Mouse (Mus musculus) limb, embryonic 13.5 days (tissue): Measurements from ENCODE around the gene Frmd5. TPM values are rescaled to one million over a fixed set of nuclear protein-coding genes. Genes with fewer than 3 reads are reported as not detected.

Experiments used
- ATAC-seq: fragments of 200-750 bp; cut with Nextera tagmentation; 2 replicates; pipeline ENCODE4 v1.8.0; 2017; ENCODE audit warnings: low read depth, moderate number of reproducible peaks, moderate TSS enrichment; ENCODE audit not compliant: low FRiP score
- H3K27ac ChIP-seq: fragments of 300-500 bp; sonication (generic); 2 replicates; pipeline ENCODE4 v1.5.1; 2015; ENCODE audit warnings: inconsistent platforms, mild to moderate bottlenecking, moderate library complexity
- H3K27me3 ChIP-seq: fragments of 300-500 bp; sonication (generic); 2 replicates; pipeline ENCODE4 v1.6.1; 2015; ENCODE audit warnings: mild to moderate bottlenecking, inconsistent platforms
- H3K36me3 ChIP-seq: fragments of 300-500 bp; sonication (generic); 2 replicates; pipeline ENCODE4 v1.6.1; 2015; ENCODE audit warnings: inconsistent platforms, mild to moderate bottlenecking, moderate library complexity
- H3K4me1 ChIP-seq: fragments of 300-500 bp; sonication (generic); 2 replicates; pipeline ENCODE4 v1.6.1; 2015; ENCODE audit warnings: inconsistent platforms
- H3K4me2 ChIP-seq: fragments of 300-500 bp; sonication (generic); replicated peaks from 2 replicates; pipeline ENCODE4 v1.6.1; 2015; ENCODE audit warnings: inconsistent platforms, mild to moderate bottlenecking, moderate library complexity
- H3K4me3 ChIP-seq: fragments of 300-500 bp; sonication (generic); 2 replicates; pipeline ENCODE4 v1.5.1; 2015; ENCODE audit warnings: moderate library complexity, mild to moderate bottlenecking, inconsistent platforms
- H3K9ac ChIP-seq: fragments of 300-500 bp; sonication (generic); 2 replicates; pipeline ENCODE4 v1.6.1; 2015; ENCODE audit warnings: mild to moderate bottlenecking, inconsistent platforms
- H3K9me3 ChIP-seq: fragments of 300-500 bp; sonication (generic); 2 replicates; pipeline ENCODE4 v1.6.1; 2016; ENCODE audit warnings: inconsistent platforms
- WGBS: fragments of 180-500 bp; shearing (Covaris S2); methylation state at CpG from one replicate; pipeline ENCODE4 v1.1.7; 2015; 5-methylcytosine and 5-hydroxymethylcytosine counted together
- polyA plus RNA-seq: library from polyadenylated mRNA; unstranded; fragments of >200 nt; fragmentation: Nextera tagmentation; extraction: Ambion mirVana; gene quantifications from 2 replicates; pipeline ENCODE4 v1.2.1, GENCODE M21; 2015

The Frmd5 gene
- polyA plus RNA-seq, 1 experiment from 2014 or later, result 2.0 TPM

DNA sequence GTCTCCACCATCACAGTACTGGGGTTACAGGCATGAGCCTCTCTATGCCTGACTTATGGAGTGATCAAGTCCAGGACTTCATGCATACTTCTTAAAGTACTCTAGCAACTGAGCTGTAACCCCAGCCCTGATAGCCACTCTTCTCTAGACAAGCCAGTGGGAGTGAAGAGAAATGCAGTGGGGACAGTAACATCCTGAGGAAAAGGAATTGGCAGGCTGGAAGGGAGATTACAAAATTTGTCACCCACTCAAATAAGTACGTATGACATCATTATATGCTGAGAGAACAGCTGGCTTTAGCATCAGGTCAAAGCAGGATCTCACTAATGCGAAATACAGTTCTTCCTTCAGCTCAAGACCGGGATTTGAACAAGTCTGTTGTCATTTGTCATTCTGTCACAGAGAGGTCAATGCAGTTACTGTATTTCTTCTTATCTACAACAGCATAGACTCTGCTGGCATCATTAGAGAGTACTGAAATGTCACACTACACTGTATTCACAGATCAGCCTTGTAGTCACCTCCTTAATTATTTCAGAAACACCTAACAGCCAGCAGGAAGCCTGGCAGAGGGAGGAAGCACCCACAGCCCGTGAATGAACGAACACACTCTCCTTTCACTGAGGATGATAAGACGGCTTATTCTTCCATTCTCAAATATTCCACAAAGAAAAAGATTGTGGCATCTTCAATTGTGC lies 129.8 kb downstream of the Frmd5 start:
- WGBS, result 60% methylated on average over 6 of the region's 6 CpGs
- Histone ChIP-seq H3K27me3 (no peaks in the 10 kb centered on the region), H3K9ac (no peak overlapping the region), H3K27ac (no peak overlapping the region), H3K4me3 (no peak overlapping the region), H3K36me3 (no peaks in the 10 kb centered on the region), H3K4me1 (no peaks in the 10 kb centered on the region), H3K4me2 (no peak overlapping the region), H3K9me3 (no peaks in the 10 kb centered on the region)
- ATAC-seq, result no peak

GRCm38 (mm10) chr2:121675895-121676294 lies 131.0 kb downstream of the Frmd5 start:
- Histone ChIP-seq H3K27ac (no peak overlapping the region), H3K9me3 (no peaks in the 10 kb centered on the region), H3K9ac (no peak overlapping the region), H3K36me3 (no peaks in the 10 kb centered on the region), H3K4me1 (no peaks in the 10 kb centered on the region), H3K4me3 (no peak overlapping the region), H3K4me2 (no peak overlapping the region), H3K27me3 (no peaks in the 10 kb centered on the region)
- no peak for ATAC-seq
- WGBS, result 86% methylated on average over 5 of the region's 5 CpGs

GRCm38 (mm10) chr2:121675136-121675535 lies 131.8 kb downstream of the Frmd5 start:
- Histone ChIP-seq H3K9me3 (no peaks in the 10 kb centered on the region), H3K9ac (no peak overlapping the region), H3K4me2 (no peak overlapping the region), H3K27ac (no peak overlapping the region), H3K27me3 (no peaks in the 10 kb centered on the region), H3K36me3 (no peaks in the 10 kb centered on the region), H3K4me1 (no peaks in the 10 kb centered on the region), H3K4me3 (no peak overlapping the region)
- WGBS, result 80% methylated on average over 3 of the region's 3 CpGs
- ATAC-seq, result no peak

DNA sequence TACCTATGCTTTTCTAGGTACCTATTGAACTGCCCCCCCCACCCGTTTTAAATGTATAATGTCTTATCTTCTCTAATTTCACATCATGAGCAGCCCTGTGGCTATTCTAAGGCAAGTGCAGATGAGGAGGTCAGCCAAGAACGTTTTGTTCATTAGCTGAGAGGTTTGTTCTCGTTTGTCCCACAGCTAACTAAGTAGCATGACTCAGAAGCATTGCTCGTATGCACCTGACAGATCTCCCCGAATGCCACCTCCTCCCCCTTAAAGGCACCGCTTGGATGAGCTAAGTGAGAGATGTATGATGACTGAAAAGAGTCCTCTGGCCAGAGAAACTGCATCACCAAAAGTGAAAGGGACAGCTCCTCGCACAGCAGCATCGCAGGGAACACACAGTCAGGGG lies 132.7 kb downstream of the Frmd5 start:
- 60% methylated on average over 8 of the region's 8 CpGs for WGBS
- no peak overlapping the region for H3K4me2 ChIP-seq
- no peak overlapping the region for H3K9ac ChIP-seq
- H3K36me3 ChIP-seq, result no peaks in the 10 kb centered on the region
- H3K27me3 ChIP-seq, result no peaks in the 10 kb centered on the region
- ATAC-seq, result no peak
- H3K27ac ChIP-seq, result no peak overlapping the region
- H3K4me1 ChIP-seq, result no peaks in the 10 kb centered on the region
- no peaks in the 10 kb centered on the region for H3K9me3 ChIP-seq
- H3K4me3 ChIP-seq, result no peak overlapping the region

DNA sequence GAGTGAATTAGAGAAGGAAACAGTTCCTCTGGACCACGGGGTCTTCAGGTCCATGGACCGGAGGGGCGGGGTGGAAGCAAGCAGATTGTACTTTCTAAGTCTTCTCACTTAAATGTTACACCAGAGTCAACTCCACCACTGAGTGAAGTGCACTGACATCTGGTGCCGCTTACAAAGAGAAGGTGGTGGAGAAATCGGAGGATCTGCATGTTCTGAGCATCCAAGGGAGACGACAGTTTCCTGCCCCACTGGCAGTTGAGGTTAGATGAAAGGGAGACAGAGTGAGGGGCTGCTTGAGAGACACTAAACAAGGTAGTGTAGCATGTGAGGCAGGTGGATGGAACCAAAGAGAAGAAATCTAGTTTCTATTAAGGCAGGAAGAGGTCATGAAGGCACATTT lies 137.0 kb downstream of the Frmd5 start:
- no peak overlapping the region for H3K9ac ChIP-seq
- 76% methylated on average over 6 of the region's 6 CpGs for WGBS
- H3K27ac ChIP-seq, result no peak overlapping the region

GRCm38 (mm10) chr2:121668256-121668655 lies 138.6 kb downstream of the Frmd5 start:
- Histone ChIP-seq H3K9me3 (no peaks in the 10 kb centered on the region), H3K27me3 (no peaks in the 10 kb centered on the region)
- WGBS, result 86% methylated on average over 4 of the region's 4 CpGs

More for the DNA sequence above, 137.0 kb downstream of the Frmd5 start:
- Histone ChIP-seq H3K4me2 (no peak overlapping the region), H3K4me3 (no peak overlapping the region), H3K4me1 (no peaks in the 10 kb centered on the region), H3K9me3 (no peaks in the 10 kb centered on the region), H3K36me3 (no peaks in the 10 kb centered on the region), H3K27me3 (no peaks in the 10 kb centered on the region)
- no peak for ATAC-seq

DNA sequence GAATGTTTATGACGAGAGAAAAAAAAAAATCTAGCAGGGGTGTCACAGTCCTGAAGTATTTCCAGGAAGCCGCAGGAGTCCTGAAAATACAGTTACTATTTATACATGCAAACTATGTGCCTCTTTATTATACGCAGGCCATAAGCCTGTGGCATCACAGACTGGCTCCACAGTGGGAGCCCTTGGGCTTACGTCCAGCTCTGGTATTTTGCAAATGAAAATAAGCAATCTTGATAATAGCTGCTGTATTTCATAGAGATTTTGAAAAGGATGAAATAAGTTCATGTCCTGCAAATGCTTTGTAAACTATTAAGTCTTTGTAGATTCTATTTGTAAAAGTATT lies 145.8 kb downstream of the Frmd5 start:
- ATAC-seq, result no peak
- H3K4me3 ChIP-seq, result no peak overlapping the region
- H3K9me3 ChIP-seq, result no peaks in the 10 kb centered on the region
- no peaks in the 10 kb centered on the region for H3K4me1 ChIP-seq
- H3K4me2 ChIP-seq, result no peak overlapping the region
- H3K9ac ChIP-seq, result no peak overlapping the region
- H3K36me3 ChIP-seq, result no peaks in the 10 kb centered on the region
- no peaks in the 10 kb centered on the region for H3K27me3 ChIP-seq
- 70% methylated on average over 4 of the region's 4 CpGs for WGBS
- no peak overlapping the region for H3K27ac ChIP-seq

More at GRCm38 (mm10) chr2:121668256-121668655, 138.6 kb downstream of the Frmd5 start:
- Histone ChIP-seq H3K4me2 (no peak overlapping the region), H3K9ac (no peak overlapping the region), H3K4me3 (no peak overlapping the region), H3K36me3 (no peaks in the 10 kb centered on the region), H3K27ac (no peak overlapping the region), H3K4me1 (no peaks in the 10 kb centered on the region)
- ATAC-seq, result no peak

DNA sequence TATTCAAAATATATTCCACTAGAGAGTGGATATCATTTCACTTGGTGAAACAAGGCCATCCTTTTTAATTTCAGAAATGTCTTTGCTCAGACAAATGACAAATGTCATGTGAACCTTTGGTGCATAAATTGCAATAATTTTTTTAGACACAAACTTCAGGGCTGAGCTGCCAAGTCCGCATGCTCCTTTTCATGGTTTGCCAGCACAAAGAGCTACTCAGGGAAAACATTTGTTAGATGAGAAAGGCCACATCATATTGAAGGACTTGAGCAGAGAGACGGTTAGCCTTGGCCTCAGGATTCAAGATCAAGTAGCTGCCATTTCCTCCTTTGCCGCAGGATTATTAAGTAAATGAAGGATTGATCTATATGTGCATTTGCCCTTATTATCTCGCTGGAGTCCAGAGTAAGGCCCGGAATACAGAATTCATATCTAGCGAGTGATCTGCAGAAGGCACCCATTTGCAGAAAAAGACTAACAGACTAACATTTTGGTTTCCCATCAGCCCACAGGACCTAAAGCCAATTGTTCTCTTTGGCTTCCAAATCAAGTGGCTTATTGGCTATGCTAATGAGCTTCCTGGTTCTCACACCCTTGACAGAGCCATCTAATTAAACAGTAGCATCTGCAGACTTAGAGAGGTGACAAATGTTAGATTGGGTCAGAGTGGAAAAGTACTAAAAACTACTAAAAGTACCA lies 146.3 kb downstream of the Frmd5 start:
- Histone ChIP-seq H3K36me3 (no peaks in the 10 kb centered on the region), H3K27ac (no peak overlapping the region), H3K4me3 (no peak overlapping the region), H3K9me3 (no peaks in the 10 kb centered on the region), H3K27me3 (no peaks in the 10 kb centered on the region), H3K9ac (no peak overlapping the region), H3K4me1 (no peaks in the 10 kb centered on the region), H3K4me2 (no peak overlapping the region)
- no peak for ATAC-seq
- WGBS, result 75% methylated on average over 6 of the region's 6 CpGs

DNA sequence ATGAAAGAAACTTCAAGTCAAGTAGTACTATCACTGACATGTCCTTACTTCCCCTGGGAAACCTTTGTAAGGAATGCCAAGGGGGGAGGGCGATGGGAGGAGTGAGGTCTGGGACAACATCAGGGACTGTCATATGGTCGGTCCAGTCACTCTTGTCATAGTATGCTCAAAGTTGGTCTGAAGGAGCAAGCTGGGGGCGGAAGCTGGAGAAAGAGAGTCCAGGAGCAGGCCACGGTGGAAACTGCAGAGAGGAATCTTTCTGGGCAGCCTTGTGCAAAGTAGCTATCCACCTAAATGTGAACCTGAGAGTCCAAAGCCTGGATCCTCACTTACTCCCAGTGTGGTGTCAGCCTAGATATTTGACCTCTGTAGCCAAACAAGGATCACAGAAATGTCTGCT lies 147.5 kb downstream of the Frmd5 start:
- WGBS, result 83% methylated on average over 4 of the region's 4 CpGs
- H3K4me1 ChIP-seq, result no peaks in the 10 kb centered on the region
- H3K9ac ChIP-seq, result no peak overlapping the region
- H3K27ac ChIP-seq, result no peak overlapping the region
- H3K4me3 ChIP-seq, result no peak overlapping the region
- H3K36me3 ChIP-seq, result no peaks in the 10 kb centered on the region
- H3K4me2 ChIP-seq, result no peak overlapping the region
- no peaks in the 10 kb centered on the region for H3K27me3 ChIP-seq
- ATAC-seq, result no peak
- H3K9me3 ChIP-seq, result no peaks in the 10 kb centered on the region

DNA sequence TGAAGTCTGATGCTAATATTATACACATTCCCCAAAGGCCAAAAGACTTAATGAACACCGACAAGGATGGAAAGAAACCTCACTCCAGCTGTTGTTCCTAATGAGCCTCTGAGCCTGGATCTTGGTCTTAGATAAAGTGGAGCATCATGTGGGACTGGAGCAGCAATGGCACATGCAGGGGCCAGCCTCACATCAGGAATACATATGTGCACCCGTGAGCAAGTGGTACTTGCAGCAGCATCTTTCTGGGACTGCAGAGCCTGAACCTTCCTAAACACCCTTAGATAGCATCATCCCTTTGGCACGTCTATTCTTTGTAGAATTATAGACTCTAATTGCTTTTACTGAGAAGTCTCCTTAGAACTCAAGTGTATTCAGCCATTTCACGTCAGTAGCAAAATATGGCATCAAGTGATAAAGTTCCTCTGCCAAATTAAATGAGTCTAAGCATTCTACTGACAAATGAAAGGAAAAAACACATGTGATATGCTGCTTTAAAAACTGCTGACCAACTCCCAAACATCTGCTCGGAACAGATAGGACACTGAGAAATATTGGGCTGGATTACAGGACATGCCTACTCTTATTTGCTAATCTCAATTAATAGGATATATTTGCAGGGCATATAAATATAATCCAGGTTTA lies 148.6 kb downstream of the Frmd5 start:
- H3K4me3 ChIP-seq, result no peak overlapping the region
- no peaks in the 10 kb centered on the region for H3K9me3 ChIP-seq
- H3K9ac ChIP-seq, result no peak overlapping the region
- H3K27ac ChIP-seq, result no peak overlapping the region
- H3K36me3 ChIP-seq, result no peaks in the 10 kb centered on the region
- H3K27me3 ChIP-seq, result no peaks in the 10 kb centered on the region
- WGBS, result 81% methylated on average over 5 of the region's 5 CpGs
- no peak for ATAC-seq
- H3K4me1 ChIP-seq, result no peaks in the 10 kb centered on the region
- no peak overlapping the region for H3K4me2 ChIP-seq

DNA sequence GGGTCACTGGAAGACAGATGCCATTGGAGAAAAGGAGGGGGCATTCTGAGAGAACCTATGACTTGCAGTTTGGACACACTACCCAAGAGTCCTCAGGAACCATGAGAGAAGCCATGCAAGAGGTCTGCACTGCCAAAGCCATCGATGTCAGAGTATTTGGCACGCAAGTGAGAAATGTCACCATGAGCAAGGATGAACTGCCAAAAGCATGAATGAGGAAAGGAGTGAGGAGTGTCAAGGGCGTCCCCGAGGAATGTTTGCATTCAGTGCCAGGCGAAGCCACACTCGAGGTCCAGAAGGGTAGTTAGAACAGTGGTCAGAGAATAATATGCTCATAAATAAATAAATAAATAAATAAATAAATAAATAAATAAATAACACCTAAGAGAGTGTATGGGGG lies 150.9 kb downstream of the Frmd5 start:
- Histone ChIP-seq H3K27ac (no peak overlapping the region), H3K27me3 (no peaks in the 10 kb centered on the region), H3K4me3 (no peak overlapping the region), H3K9me3 (no peaks in the 10 kb centered on the region), H3K36me3 (no peaks in the 10 kb centered on the region), H3K4me2 (no peak overlapping the region), H3K9ac (no peak overlapping the region), H3K4me1 (no peaks in the 10 kb centered on the region)
- WGBS, result 88% methylated on average over 6 of the region's 6 CpGs
- no peak for ATAC-seq

- WGBS, result 76% methylated on average over 8 of the region's 8 CpGs
- Histone ChIP-seq H3K4me2 (no peak overlapping the region), H3K4me3 (no peak overlapping the region), H3K36me3 (no peaks in the 10 kb centered on the region), H3K4me1 (no peaks in the 10 kb centered on the region), H3K27ac (no peak overlapping the region), H3K27me3 (no peaks in the 10 kb centered on the region), H3K9me3 (no peaks in the 10 kb centered on the region), H3K9ac (no peak overlapping the region)
- ATAC-seq, result no peak
Measured at GRCm38 (mm10) chr2:121655106-121655505, 151.8 kb downstream of the Frmd5 start.
